ENCODE assay signal across 26 mouse cellular contexts in genomic region chr12:70684354-70684753, GRCm38 (mm10).
A peak's percentile ranks its signal among the peaks of the same experiment; 100 is the strongest.
DNase-seq lines count a peak whose midpoint lies in the region; ATAC-seq and TF ChIP-seq lines count a peak whose summit lies in the region.
"Had no signal": no experiment of that assay in that cellular context is flagged by ENCODE, and none has a peak within 500 bp of the region (broad histone marks: within the 10 kb centered on the region; RNA-seq: fewer than 3 reads in every experiment).

No protein-coding gene starts in this region.

- ATAC-seq in cerebellum, adult (ENCODE audit: insufficient number of reproducible peaks, low FRiP score, low TSS enrichment) = no peak
- no peak for ATAC-seq in heart, embryonic 13.5 days (ENCODE audit: extremely low read depth, insufficient number of reproducible peaks, low FRiP score, low TSS enrichment)
- peak; percentile 49 for ATAC-seq in heart, embryonic 16.5 days (replicated peaks; ENCODE audit: extremely low read depth, insufficient read depth, low FRiP score)
- no peak for ATAC-seq in lung, embryonic 14.5 days (ENCODE audit: insufficient read depth)
- ATAC-seq: activated CD4-positive, CD25-positive, alpha-beta regulatory T cell, adult 4 months; forebrain, embryonic 14.5 days; forebrain, postnatal 0 days; hindbrain, embryonic 16.5 days; intestine, embryonic 15.5 days had no signal

- no peak for TF ChIP-seq CTCF in heart, adult 2 months (IDR thresholded peaks at IDR 0.05)
- no peak for TF ChIP-seq CTCF in lung, embryonic 14.5 days (IDR thresholded peaks at IDR 0.05; ENCODE audit: low read depth)

- peak overlapping the region; percentile 49 for H3K4me2 ChIP-seq in heart, embryonic 13.5 days
- peak overlapping the region; percentile 5 for H3K4me2 ChIP-seq in heart, embryonic 16.5 days (ENCODE audit: low read depth, low read length)
- no peak overlapping the region; the same call in 1 of the 2 replicates for H3K4me2 ChIP-seq in lung, embryonic 14.5 days
- H3K4me2 ChIP-seq: embryonic facial prominence, embryonic 15.5 days; hindbrain, embryonic 13.5 days; intestine, embryonic 15.5 days had no signal

- H3K27me3 ChIP-seq in heart, embryonic 13.5 days (replicated peaks) = no peaks in the 10 kb centered on the region
- H3K27me3 ChIP-seq in heart, adult 2 months (ENCODE audit: control insufficient read depth, insufficient read depth, low read length) = no peaks in the 10 kb centered on the region
- no peaks in the 10 kb centered on the region for H3K27me3 ChIP-seq in heart, embryonic 16.5 days (ENCODE audit: control insufficient read depth, insufficient read depth, low read length)
- no peaks in the 10 kb centered on the region for H3K27me3 ChIP-seq in lung, embryonic 14.5 days (ENCODE audit: insufficient read depth, low read length)
- H3K27me3 ChIP-seq: embryonic facial prominence, embryonic 12.5 days; embryonic facial prominence, embryonic 15.5 days; hindbrain, embryonic 13.5 days; intestine, embryonic 15.5 days had no signal

- H3K9ac ChIP-seq in heart, embryonic 13.5 days = no peak overlapping the region
- no peak overlapping the region for H3K9ac ChIP-seq in heart, adult 2 months (ENCODE audit: low read depth, low read length)
- H3K9ac ChIP-seq in heart, embryonic 16.5 days (ENCODE audit: low read length) = no peak overlapping the region
- no peak overlapping the region for H3K9ac ChIP-seq in lung, embryonic 14.5 days
- H3K9ac ChIP-seq: embryonic facial prominence, embryonic 12.5 days; embryonic facial prominence, embryonic 15.5 days; forebrain, postnatal 0 days; hindbrain, embryonic 13.5 days; intestine, embryonic 15.5 days had no signal

- TF ChIP-seq EP300 in heart, adult 2 months (IDR thresholded peaks at IDR 0.05; ENCODE audit: insufficient read depth, low read depth, low read length) = no peak

- TF ChIP-seq POLR2A in heart, adult 2 months (IDR thresholded peaks at IDR 0.05; ENCODE audit: insufficient read depth, low read depth, low read length) = no peak

- H3K27ac ChIP-seq in heart, embryonic 13.5 days (replicated peaks) = peak overlapping the region; percentile 64
- no peak overlapping the region for H3K27ac ChIP-seq in heart, adult 2 months
- peak overlapping the region; percentile 20; the same call in 1 of the 2 replicates for H3K27ac ChIP-seq in heart, embryonic 16.5 days (ENCODE audit: low read length)
- peak overlapping the region; percentile 85; the same call in 1 of the 2 replicates for H3K27ac ChIP-seq in lung, embryonic 14.5 days (ENCODE audit: low read depth)
- H3K27ac ChIP-seq: embryonic facial prominence, embryonic 12.5 days; embryonic facial prominence, embryonic 15.5 days; gastrocnemius, adult 2 months; hindbrain, embryonic 10.5 days; hindbrain, embryonic 13.5 days; intestine, embryonic 15.5 days had no signal

- WGBS in heart, embryonic 13.5 days = 22% methylated on average over 9 of the region's 9 CpGs
- 47% methylated on average over 9 of the region's 9 CpGs for WGBS in heart, adult 2 months
- WGBS in heart, embryonic 16.5 days = 25% methylated on average over 9 of the region's 9 CpGs
- WGBS in lung, embryonic 14.5 days = 34% methylated on average over 9 of the region's 9 CpGs

- H3K4me3 ChIP-seq in heart, embryonic 13.5 days = no peak overlapping the region
- no peak overlapping the region for H3K4me3 ChIP-seq in heart, adult 2 months
- H3K4me3 ChIP-seq in heart, embryonic 16.5 days (ENCODE audit: low read length) = no peak overlapping the region
- no peak overlapping the region for H3K4me3 ChIP-seq in lung, embryonic 14.5 days (ENCODE audit: low read depth, low read length)
- H3K4me3 ChIP-seq: embryonic facial prominence, embryonic 12.5 days; embryonic facial prominence, embryonic 15.5 days; gastrocnemius, adult 2 months; hindbrain, embryonic 10.5 days; hindbrain, embryonic 13.5 days; intestine, embryonic 15.5 days had no signal

- peak; percentile 16 to 19 for DNase-seq in cerebellum, postnatal 10 days
- no peak for DNase-seq in heart, adult 2 months
- DNase-seq in heart, adult 18-20 months = no peak
- peak; percentile 74 for DNase-seq in lung, embryonic 14.5 days
- DNase-seq in lung, postnatal 36 days = no peak
- DNase-seq: adrenal gland, adult 8-10 months; adrenal gland, postnatal 25 days; cerebellum, adult 18-20 months; cerebellum, adult 9-10 months; cerebellum, postnatal 25 days; forebrain, postnatal 0 days; gastrocnemius, adult 2 months; gastrocnemius, postnatal 14 days; kidney, adult 11 months; kidney, adult 8-10 months had no signal

- no peaks in the 10 kb centered on the region for H3K79me2 ChIP-seq in heart, adult 2 months (replicated peaks; ENCODE audit: control insufficient read depth, insufficient read depth, low read length)

- H3K9me3 ChIP-seq in heart, embryonic 13.5 days = no peaks in the 10 kb centered on the region
- H3K9me3 ChIP-seq in heart, embryonic 16.5 days (replicated peaks; ENCODE audit: control insufficient read depth, low read length) = no peaks in the 10 kb centered on the region
- no peaks in the 10 kb centered on the region for H3K9me3 ChIP-seq in lung, embryonic 14.5 days (ENCODE audit: low read depth, low read length)
- H3K9me3 ChIP-seq: embryonic facial prominence, embryonic 12.5 days; embryonic facial prominence, embryonic 15.5 days; hindbrain, embryonic 10.5 days; hindbrain, embryonic 13.5 days; intestine, embryonic 15.5 days had no signal

- intact Hi-C loops in heart, adult 2 months (cut with DNase I) = no loop called here

- H3K36me3 ChIP-seq in heart, embryonic 13.5 days = no peaks in the 10 kb centered on the region
- no peaks in the 10 kb centered on the region for H3K36me3 ChIP-seq in heart, adult 2 months (ENCODE audit: control insufficient read depth, insufficient read depth, low read length)
- H3K36me3 ChIP-seq in heart, embryonic 16.5 days (ENCODE audit: control insufficient read depth, insufficient read depth) = no peaks in the 10 kb centered on the region
- H3K36me3 ChIP-seq in lung, embryonic 14.5 days (ENCODE audit: insufficient read depth) = no peaks in the 10 kb centered on the region
- H3K36me3 ChIP-seq: embryonic facial prominence, embryonic 12.5 days; embryonic facial prominence, embryonic 15.5 days; hindbrain, embryonic 10.5 days; hindbrain, embryonic 13.5 days; intestine, embryonic 15.5 days had no signal

- peaks cover 50% of the 10 kb centered on the region for H3K4me1 ChIP-seq in heart, embryonic 13.5 days
- no peaks in the 10 kb centered on the region; the same call in 1 of the 2 replicates for H3K4me1 ChIP-seq in heart, adult 2 months (ENCODE audit: control insufficient read depth, insufficient read depth, low read length)
- peaks cover 22% of the 10 kb centered on the region for H3K4me1 ChIP-seq in heart, embryonic 16.5 days (ENCODE audit: control insufficient read depth, insufficient read depth, low read length)
- H3K4me1 ChIP-seq in lung, embryonic 14.5 days (ENCODE audit: insufficient read depth) = peaks cover 26% of the 10 kb centered on the region

Comparison
In these comparisons a context has a peak if more than half of its experiments do, and no peak if none do; other contexts are left out.
1. DNase-seq: peak in cerebellum, postnatal 10 days (2 of 2) and lung, embryonic 14.5 days (single experiment); none in heart, adult 2 months (0 of 2), heart, adult 18-20 months (0 of 2) and lung, postnatal 36 days (single experiment).